Mouse (Mus musculus) cortical plate, adult 2 months (tissue): ENCODE measurements around the gene H2-M10.6. TPM values are rescaled to one million over a fixed set of nuclear protein-coding genes. Genes with fewer than 3 reads are reported as not detected.

Experiments
- H3K27ac ChIP-seq: fragments of 200-500 bp; 2 replicates; pipeline ENCODE4 v1.5.1; 2012; ENCODE audit warnings: low read length, control low read depth, inconsistent platforms; ENCODE audit not compliant: insufficient read depth
- H3K4me1 ChIP-seq: fragments of 200-500 bp; 2 replicates; pipeline ENCODE4 v1.6.1; 2011; ENCODE audit warnings: low read length; ENCODE audit not compliant: control insufficient read depth, insufficient read depth
- H3K4me3 ChIP-seq: fragments of 200-500 bp; 2 replicates; pipeline ENCODE4 v1.5.1; 2011; ENCODE audit warnings: mild to moderate bottlenecking, low read length, control low read depth; ENCODE audit not compliant: insufficient read depth
- CTCF ChIP-seq: fragments of 200-500 bp; IDR thresholded peaks from 2 replicates; pipeline ENCODE4 v1.5.1; 2011; ENCODE audit warnings: mild to moderate bottlenecking, control low read depth, low read length; ENCODE audit not compliant: insufficient read depth; ENCODE audit errors: extremely low read depth
- POLR2A ChIP-seq: fragments of 200-500 bp; IDR thresholded peaks from 2 replicates; pipeline ENCODE4 v1.6.1; 2011; ENCODE audit warnings: mild to moderate bottlenecking, low read length, control low read depth; ENCODE audit not compliant: insufficient read depth; ENCODE audit errors: extremely low read depth
- polyA plus RNA-seq: library from polyadenylated mRNA; depleted of rRNA; stranded (reverse); fragments of >200 nt; gene quantifications from 2 replicates; pipeline ENCODE4 v1.2.3, GENCODE M21; 2012; rRNA removed

H2-M10.6 gene
- polyA plus RNA-seq, 1 experiment, result not detected

- no peaks in the 10 kb centered on the region for H3K4me1 ChIP-seq
- TF ChIP-seq CTCF, result no peak
- TF ChIP-seq POLR2A, result no peak
- no peak overlapping the region for H3K4me3 ChIP-seq
- no peak overlapping the region for H3K27ac ChIP-seq
Observed at GRCm38 (mm10) chr17:36856236-36856635, 44.3 kb downstream of the H2-M10.6 start.

- no peak overlapping the region for H3K27ac ChIP-seq
- no peak overlapping the region for H3K4me3 ChIP-seq
- no peaks in the 10 kb centered on the region for H3K4me1 ChIP-seq
- TF ChIP-seq POLR2A (no peak), CTCF (no peak)
Observed at GRCm38 (mm10) chr17:36858181-36858580, 46.2 kb downstream of the H2-M10.6 start.

DNA sequence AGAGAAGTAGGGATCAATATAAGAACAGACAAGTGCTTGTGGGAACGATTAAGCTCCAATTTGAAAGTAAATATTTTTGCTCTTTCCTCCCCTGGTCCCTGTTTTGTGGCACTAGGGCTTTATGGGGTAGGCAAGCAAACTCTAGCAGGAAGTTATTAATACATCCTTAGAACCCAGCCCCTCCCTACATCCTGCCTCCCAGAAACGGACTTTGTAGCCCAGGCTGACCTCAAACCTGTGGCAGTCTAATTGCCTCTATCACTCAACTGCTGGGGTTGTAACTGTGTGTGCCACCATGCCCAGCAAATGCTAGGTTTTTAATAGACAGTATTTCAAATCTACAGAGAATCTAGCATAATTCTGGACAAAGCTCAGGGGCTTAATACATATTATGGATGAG is 49.7 kb downstream of the H2-M10.6 start:
- Histone ChIP-seq H3K27ac (no peak overlapping the region), H3K4me1 (no peaks in the 10 kb centered on the region), H3K4me3 (no peak overlapping the region)
- TF ChIP-seq POLR2A, result no peak
- no peak for TF ChIP-seq CTCF

Other genes with a start within 250 kb of the H2-M10.6 start
- not detected in 2 replicates for gene H2-M9, start 169.5 kb upstream of the H2-M10.6 start, polyA plus RNA-seq
- not detected in 2 replicates for gene H2-M1, start 140.0 kb upstream of the H2-M10.6 start, polyA plus RNA-seq
- not detected in 2 replicates for gene H2-M10.5, start 39.3 kb upstream of the H2-M10.6 start, polyA plus RNA-seq
- gene Trim26, start 25.0 kb downstream of the H2-M10.6 start, polyA plus RNA-seq, result 18.6 and 19.2 TPM in 2 replicates
- not detected in 2 replicates for gene Trim15, start 55.0 kb downstream of the H2-M10.6 start, polyA plus RNA-seq
- gene Trim10, start 57.4 kb downstream of the H2-M10.6 start, polyA plus RNA-seq, result not detected in 2 replicates
- 0.19 and 0.29 TPM in 2 replicates for gene Trim40, start 78.0 kb downstream of the H2-M10.6 start, polyA plus RNA-seq
- gene Trim31, start 85.9 kb downstream of the H2-M10.6 start, polyA plus RNA-seq, result not detected in 2 replicates
- gene Rnf39, start 130.7 kb downstream of the H2-M10.6 start, polyA plus RNA-seq, result 13.6 and 13.8 TPM in 2 replicates
- 184 and 193 TPM in 2 replicates for gene Ppp1r11, start 139.6 kb downstream of the H2-M10.6 start, polyA plus RNA-seq
- gene Znrd1, start 146.4 kb downstream of the H2-M10.6 start, polyA plus RNA-seq, result 36.9 and 37.2 TPM in 2 replicates
- gene Znrd1as, start 146.4 kb downstream of the H2-M10.6 start, polyA plus RNA-seq, result 5.4 and 7.1 TPM in 2 replicates
- 0.85 and 1.0 TPM in 2 replicates for gene 2410137M14Rik, start 169.1 kb downstream of the H2-M10.6 start, polyA plus RNA-seq
- gene H2-M5, start 177.4 kb downstream of the H2-M10.6 start, polyA plus RNA-seq, result 3.5 and 4.1 TPM in 2 replicates
- gene Zfp57, start 189.0 kb downstream of the H2-M10.6 start, polyA plus RNA-seq, result 25.2 and 29.3 TPM in 2 replicates
- gene Mog, start 211.2 kb downstream of the H2-M10.6 start, polyA plus RNA-seq, result 99.6 and 128 TPM in 2 replicates
- 481 and 483 TPM in 2 replicates for gene Gabbr1, start 233.8 kb downstream of the H2-M10.6 start, polyA plus RNA-seq